Mouse (Mus musculus): ENCODE results near the gene Kcnt1. TPM values are rescaled to one million over a fixed set of nuclear protein-coding genes. Genes with fewer than 3 reads are reported as not detected.

Kcnt1 gene
- polyA plus RNA-seq, 1 experiment from 2014 or later: 5.4 TPM

DNA sequence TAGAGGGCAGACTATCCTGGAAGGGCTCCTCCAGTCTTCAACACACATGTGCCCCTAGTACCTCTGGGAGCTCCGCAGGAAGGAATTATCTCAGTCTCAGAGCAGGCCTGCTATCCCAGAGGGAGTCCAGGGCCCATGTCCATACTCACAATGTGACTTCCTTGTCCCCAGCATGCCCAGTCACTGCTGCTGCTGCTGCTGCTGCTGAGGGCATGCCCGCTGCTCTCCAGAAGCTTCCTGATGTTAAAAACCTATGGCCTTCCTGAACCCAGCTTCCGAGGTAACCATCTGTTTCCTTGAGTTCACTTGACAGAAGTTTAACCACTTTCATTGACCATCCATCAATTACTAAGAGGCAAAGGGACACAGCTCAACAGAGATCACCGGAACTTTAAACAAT lies 61.4 kb downstream of the Kcnt1 start:
- Histone ChIP-seq H3K27ac (no peak overlapping the region), H3K4me1 (0 out of 2 replicates have a peak, but pooled peaks cover 3% of the 10 kb centered on the region), H3K9ac (no peak overlapping the region), H3K4me2 (replicated peaks) (no peak overlapping the region), H3K27me3 (replicated peaks) (no peaks in the 10 kb centered on the region), H3K36me3 (peaks cover 49% of the 10 kb centered on the region), H3K9me3 (no peaks in the 10 kb centered on the region), H3K4me3 (no peak overlapping the region)
- ATAC-seq (ENCODE audit: low FRiP score, low read depth): no peak
- WGBS: 94% methylated on average over 4 of the region's 4 CpGs

DNA sequence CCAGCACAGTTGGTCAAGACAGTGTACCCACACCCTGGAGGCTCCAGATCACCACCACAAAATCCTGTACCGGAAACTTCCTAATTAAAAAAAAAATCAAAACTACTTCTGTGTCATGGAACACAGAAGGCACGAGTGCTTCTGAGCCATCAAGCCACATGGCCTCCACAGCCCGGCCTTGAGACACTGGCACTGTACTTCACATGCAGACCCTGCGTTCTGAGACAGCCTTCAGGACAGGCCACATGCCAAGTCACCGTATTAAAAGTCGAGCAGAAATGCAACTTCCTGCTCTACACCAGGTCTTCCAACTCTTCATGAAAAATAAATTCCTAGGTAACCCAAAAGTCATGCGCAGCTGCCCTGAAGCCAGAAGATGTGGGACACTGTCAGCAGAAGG lies 64.3 kb downstream of the Kcnt1 start:
- no peak overlapping the region for H3K4me3 ChIP-seq
- WGBS: 94% methylated on average over 7 of the region's 7 CpGs
- H3K27ac ChIP-seq: no peak overlapping the region
- no peak overlapping the region for H3K9ac ChIP-seq
- H3K36me3 ChIP-seq: peaks cover 72% of the 10 kb centered on the region
- no peaks in the 10 kb centered on the region for H3K9me3 ChIP-seq
- H3K4me2 ChIP-seq (replicated peaks): no peak overlapping the region
- ATAC-seq (ENCODE audit: low FRiP score, low read depth): no peak
- H3K27me3 ChIP-seq (replicated peaks): no peaks in the 10 kb centered on the region
- no peaks in the 10 kb centered on the region for H3K4me1 ChIP-seq

DNA sequence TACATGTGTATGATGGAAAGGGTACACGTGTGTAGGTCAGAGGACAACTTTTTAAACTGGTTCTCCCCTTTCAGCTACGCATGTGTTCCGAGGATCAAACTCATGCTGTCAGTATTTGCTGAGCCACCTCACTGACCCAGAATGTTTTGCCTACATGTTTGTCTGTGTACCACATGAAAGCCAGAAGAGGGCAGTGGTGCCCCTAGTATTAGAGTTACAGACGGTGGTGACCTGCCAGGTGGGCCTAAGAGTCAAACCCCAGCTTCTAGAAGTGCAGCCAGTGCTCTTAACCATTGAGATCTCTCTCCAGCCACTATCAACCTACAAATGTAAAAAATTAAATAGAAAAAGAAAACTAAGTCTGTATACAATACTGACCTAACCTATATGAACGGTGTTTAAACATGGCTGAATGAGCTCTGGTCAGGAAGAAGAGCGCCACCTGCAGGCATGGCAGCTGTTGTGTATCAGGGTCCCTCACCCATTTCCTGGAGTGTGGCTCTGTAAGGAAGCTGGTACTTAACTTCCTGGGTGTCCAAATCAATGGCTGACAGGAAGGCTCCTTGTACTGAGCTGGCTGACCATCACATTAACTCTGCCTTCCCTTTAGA lies 67.8 kb downstream of the Kcnt1 start:
- H3K27me3 ChIP-seq (replicated peaks): no peaks in the 10 kb centered on the region
- ATAC-seq (ENCODE audit: low FRiP score, low read depth): no peak
- no peak overlapping the region for H3K4me2 ChIP-seq (replicated peaks)
- H3K27ac ChIP-seq: no peak overlapping the region
- H3K9me3 ChIP-seq: no peaks in the 10 kb centered on the region
- no peaks in the 10 kb centered on the region for H3K4me1 ChIP-seq
- no peak overlapping the region for H3K4me3 ChIP-seq
- no peak overlapping the region for H3K9ac ChIP-seq
- 86% methylated on average over 6 of the region's 6 CpGs for WGBS
- H3K36me3 ChIP-seq: peaks cover 87% of the 10 kb centered on the region

DNA sequence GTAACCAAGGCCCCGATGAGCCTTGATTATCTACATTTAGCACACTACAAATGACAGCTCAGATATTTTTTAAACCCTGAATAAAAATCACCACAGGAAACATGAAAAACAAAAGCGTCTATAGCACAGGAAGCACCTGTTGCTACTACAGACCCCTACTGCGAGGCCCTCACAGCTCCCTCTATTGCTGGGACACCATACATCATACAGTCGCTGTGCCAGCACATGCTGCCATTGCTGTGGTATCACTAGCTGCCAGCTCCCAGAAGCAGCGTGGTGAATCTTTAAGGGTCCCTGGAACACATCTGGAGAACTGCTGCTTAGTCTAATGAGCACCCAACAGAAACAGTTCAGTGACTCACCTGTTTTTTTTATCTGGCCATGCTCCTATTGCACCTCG lies 77.0 kb downstream of the Kcnt1 start:
- no peaks in the 10 kb centered on the region for H3K9me3 ChIP-seq
- H3K4me2 ChIP-seq (replicated peaks): no peak overlapping the region
- H3K9ac ChIP-seq: no peak overlapping the region
- no peak for ATAC-seq (ENCODE audit: low FRiP score, low read depth)
- peaks cover 93% of the 10 kb centered on the region for H3K36me3 ChIP-seq
- no peak overlapping the region for H3K27ac ChIP-seq
- 92% methylated on average over 6 of the region's 6 CpGs for WGBS
- no peaks in the 10 kb centered on the region for H3K4me1 ChIP-seq
- no peak overlapping the region for H3K4me3 ChIP-seq
- H3K27me3 ChIP-seq (replicated peaks): no peaks in the 10 kb centered on the region

DNA sequence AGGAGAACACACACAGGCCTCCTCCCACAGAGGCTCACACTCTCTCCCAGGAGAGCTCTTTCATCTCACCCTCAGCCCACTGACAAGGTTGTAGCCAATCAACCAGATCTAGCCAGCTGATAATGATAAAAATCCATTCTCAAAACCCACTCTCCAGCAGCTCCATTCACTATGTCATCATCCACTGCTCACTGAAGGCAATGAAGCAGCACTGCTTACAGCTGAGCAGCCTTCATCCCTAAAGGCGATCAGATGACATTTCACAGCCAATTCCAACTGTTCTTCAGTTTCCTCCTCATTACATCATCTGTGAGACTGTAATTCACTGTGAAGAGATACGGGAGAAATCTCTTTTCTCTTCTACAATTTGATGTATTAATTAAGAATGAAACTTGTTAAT lies 80.3 kb downstream of the Kcnt1 start:
- no peaks in the 10 kb centered on the region for H3K9me3 ChIP-seq
- H3K4me1 ChIP-seq: no peaks in the 10 kb centered on the region
- H3K4me3 ChIP-seq: no peak overlapping the region
- no peak overlapping the region for H3K27ac ChIP-seq
- H3K27me3 ChIP-seq (replicated peaks): no peaks in the 10 kb centered on the region
- H3K9ac ChIP-seq: no peak overlapping the region
- WGBS: 82% methylated on average over 2 of the region's 2 CpGs
- no peak for ATAC-seq (ENCODE audit: low FRiP score, low read depth)
- peaks cover 66% of the 10 kb centered on the region for H3K36me3 ChIP-seq
- no peak overlapping the region for H3K4me2 ChIP-seq (replicated peaks)

DNA sequence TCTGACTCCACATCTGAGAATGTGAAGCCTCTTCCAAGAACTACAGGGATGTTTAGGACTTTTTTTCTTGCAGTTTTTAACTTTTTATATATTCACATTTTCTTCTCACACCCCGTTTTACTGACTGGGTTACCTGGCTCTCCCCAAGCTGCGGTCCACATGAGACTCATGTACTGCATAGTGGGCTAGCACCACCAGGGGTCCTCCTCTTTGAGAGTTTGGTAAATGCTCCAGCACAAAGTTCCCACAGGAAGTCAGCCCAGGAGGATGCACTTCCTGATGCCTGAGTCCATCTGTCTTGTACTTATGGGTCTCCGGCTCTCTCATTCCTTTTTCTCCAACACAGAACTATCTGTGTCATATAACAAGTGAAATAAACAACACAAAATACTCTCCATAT lies 84.4 kb downstream of the Kcnt1 start:
- no peak for ATAC-seq (ENCODE audit: low FRiP score, low read depth)
- Histone ChIP-seq H3K4me2 (replicated peaks) (no peak overlapping the region), H3K9ac (no peak overlapping the region), H3K27me3 (replicated peaks) (no peaks in the 10 kb centered on the region), H3K9me3 (no peaks in the 10 kb centered on the region), H3K27ac (no peak overlapping the region), H3K4me1 (no peaks in the 10 kb centered on the region), H3K36me3 (peaks cover 64% of the 10 kb centered on the region), H3K4me3 (no peak overlapping the region)
- WGBS: 84% methylated on average over 3 of the region's 3 CpGs

DNA sequence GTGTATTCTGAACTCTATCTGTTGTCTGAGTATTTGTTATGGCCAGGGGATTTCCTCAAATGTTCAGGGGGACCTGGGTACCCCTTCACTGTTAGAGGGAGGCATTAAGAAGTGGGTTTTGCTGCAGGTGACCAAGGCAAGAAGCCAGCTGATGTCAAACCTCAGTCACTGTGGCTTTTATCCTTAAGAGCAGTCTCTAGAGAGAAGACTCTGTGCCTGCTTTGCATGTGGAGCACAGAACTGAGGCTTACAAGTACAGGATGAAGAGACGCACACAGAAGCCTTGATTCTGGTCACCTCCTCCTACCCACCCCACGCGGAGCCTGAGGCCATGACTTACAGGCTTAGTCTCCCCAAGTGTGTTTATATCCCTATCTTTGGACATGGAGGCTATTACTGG lies 85.8 kb downstream of the Kcnt1 start:
- no peak overlapping the region for H3K4me2 ChIP-seq (replicated peaks)
- no peak for ATAC-seq (ENCODE audit: low FRiP score, low read depth)
- 90% methylated on average over 3 of the region's 3 CpGs for WGBS
- peaks cover 62% of the 10 kb centered on the region for H3K36me3 ChIP-seq
- no peak overlapping the region for H3K9ac ChIP-seq
- H3K9me3 ChIP-seq: no peaks in the 10 kb centered on the region
- H3K4me3 ChIP-seq: no peak overlapping the region
- H3K27me3 ChIP-seq (replicated peaks): no peaks in the 10 kb centered on the region
- H3K4me1 ChIP-seq: no peaks in the 10 kb centered on the region
- no peak overlapping the region for H3K27ac ChIP-seq

Other genes starting within 250 kb of the Kcnt1 start
- 0.26 and 0.30 TPM in 2 replicates for gene Ccdc183, start 246.1 kb upstream of the Kcnt1 start, polyA plus RNA-seq (2016; fragmentation: Nextera tagmentation; extraction: Ambion mirVana)
- 22.7 and 24.9 TPM in 2 replicates for gene Tmem141, start 241.7 kb upstream of the Kcnt1 start, polyA plus RNA-seq (2016; fragmentation: Nextera tagmentation; extraction: Ambion mirVana)
- 1.2 and 1.3 TPM in 2 replicates for gene Fcna, start 235.7 kb upstream of the Kcnt1 start, polyA plus RNA-seq (2016; fragmentation: Nextera tagmentation; extraction: Ambion mirVana)
- gene Lcn8, start 210.6 kb upstream of the Kcnt1 start, polyA plus RNA-seq (2016; fragmentation: Nextera tagmentation; extraction: Ambion mirVana): not detected in 2 replicates
- not detected in 2 replicates for gene Lcn5, start 205.8 kb upstream of the Kcnt1 start, polyA plus RNA-seq (2016; fragmentation: Nextera tagmentation; extraction: Ambion mirVana)
- gene Lcn6, start 186.9 kb upstream of the Kcnt1 start, polyA plus RNA-seq (2016; fragmentation: Nextera tagmentation; extraction: Ambion mirVana): not detected in 2 replicates
- not detected in 2 replicates for gene Lcn10, start 181.0 kb upstream of the Kcnt1 start, polyA plus RNA-seq (2016; fragmentation: Nextera tagmentation; extraction: Ambion mirVana)
- gene Obp2a, start 163.7 kb upstream of the Kcnt1 start, polyA plus RNA-seq (2016; fragmentation: Nextera tagmentation; extraction: Ambion mirVana): not detected in 2 replicates
- gene Bmyc, start 157.0 kb upstream of the Kcnt1 start, polyA plus RNA-seq (2016; fragmentation: Nextera tagmentation; extraction: Ambion mirVana): 94.1 and 95.1 TPM in 2 replicates
- not detected in 2 replicates for gene Obp2b, start 126.7 kb upstream of the Kcnt1 start, polyA plus RNA-seq (2016; fragmentation: Nextera tagmentation; extraction: Ambion mirVana)
- gene Lcn3, start 98.2 kb upstream of the Kcnt1 start, polyA plus RNA-seq (2016; fragmentation: Nextera tagmentation; extraction: Ambion mirVana): not detected in 2 replicates
- not detected in 2 replicates for gene Lcn11, start 86.7 kb upstream of the Kcnt1 start, polyA plus RNA-seq (2016; fragmentation: Nextera tagmentation; extraction: Ambion mirVana)
- not detected in 2 replicates for gene Gm13539, start 81.5 kb upstream of the Kcnt1 start, polyA plus RNA-seq (2016; fragmentation: Nextera tagmentation; extraction: Ambion mirVana)
- not detected in 2 replicates for gene Glt6d1, start 47.9 kb upstream of the Kcnt1 start, polyA plus RNA-seq (2016; fragmentation: Nextera tagmentation; extraction: Ambion mirVana)
- gene Lcn9, start 40.6 kb upstream of the Kcnt1 start, polyA plus RNA-seq (2016; fragmentation: Nextera tagmentation; extraction: Ambion mirVana): not detected in 2 replicates
- not detected in 2 replicates for gene Sohlh1, start 16.5 kb upstream of the Kcnt1 start, polyA plus RNA-seq (2016; fragmentation: Nextera tagmentation; extraction: Ambion mirVana)
- gene Camsap1, start 119.5 kb downstream of the Kcnt1 start, polyA plus RNA-seq (2016; fragmentation: Nextera tagmentation; extraction: Ambion mirVana): 80.2 and 82.6 TPM in 2 replicates
- gene Ubac1, start 158.0 kb downstream of the Kcnt1 start, polyA plus RNA-seq (2016; fragmentation: Nextera tagmentation; extraction: Ambion mirVana): 106 and 107 TPM in 2 replicates